In genomic region chr11:69994401-69995090, GRCm38 (mm10) we compare ENCODE assay signal across 8 mouse cellular contexts. TPM values are rescaled to one million over a fixed set of nuclear protein-coding genes. Genes with fewer than 3 reads are reported as not detected.
DNase-seq lines count a peak whose midpoint lies in the region; ATAC-seq and TF ChIP-seq lines count a peak whose summit lies in the region.

No protein-coding gene starts in this region.

- H3K36me3 ChIP-seq in heart, adult 2 months (ENCODE audit: control insufficient read depth, insufficient read depth, low read length), result peaks cover 18% of the 10 kb centered on the region
- H3K36me3 ChIP-seq in lung, postnatal 0 days (ENCODE audit: insufficient read depth, low read length), result peaks cover 20% of the 10 kb centered on the region; the same call in 1 of the 2 replicates
- peaks cover 50% of the 10 kb centered on the region for H3K36me3 ChIP-seq in limb, embryonic 10.5 days
- H3K36me3 ChIP-seq in neural tube, embryonic 15.5 days, result peaks cover 39% of the 10 kb centered on the region

- peak overlapping the region; percentile 97; the same call in 1 of the 2 replicates for H3K27ac ChIP-seq in heart, adult 2 months
- H3K27ac ChIP-seq in lung, postnatal 0 days (ENCODE audit: low read length), result peak overlapping the region; percentile 10
- no peak overlapping the region for H3K27ac ChIP-seq in limb, embryonic 10.5 days
- peak overlapping the region; percentile 33; the same call in 1 of the 2 replicates for H3K27ac ChIP-seq in neural tube, embryonic 15.5 days (replicated peaks)

- intact Hi-C loops in heart, adult 2 months (cut with DNase I), result loop anchor here (2.0 to 10.0 kb wide), 3 partner anchors 14 to 580 kb away; partner anchors contain the start of genes Ctdnep1, Eif5a and Kdm6b
- intact Hi-C loops in heart, postnatal 14 days (cut with DNase I), result loop anchor here (10.0 kb wide), 1 partner anchor 660 kb away; the partner anchor contains the start of genes Eno3 and Pfn1

- H3K4me2 ChIP-seq in lung, postnatal 0 days (replicated peaks; ENCODE audit: low read depth, low read length), result peak overlapping the region; percentile 68; the same call in 1 of the 2 replicates
- peak overlapping the region; percentile 73 for H3K4me2 ChIP-seq in neural tube, embryonic 15.5 days

- WGBS in heart, adult 2 months, result 85% methylated on average over 11 of the region's 11 CpGs
- 84% methylated on average over 11 of the region's 11 CpGs for WGBS in lung, postnatal 0 days
- 87% methylated on average over 11 of the region's 11 CpGs for WGBS in limb, embryonic 10.5 days
- WGBS in neural tube, embryonic 15.5 days, result 89% methylated on average over 11 of the region's 11 CpGs

- H3K27me3 ChIP-seq in heart, adult 2 months (ENCODE audit: control insufficient read depth, insufficient read depth, low read length), result no peaks in the 10 kb centered on the region
- no peaks in the 10 kb centered on the region for H3K27me3 ChIP-seq in lung, postnatal 0 days (replicated peaks; ENCODE audit: insufficient read depth, low read length)
- no peaks in the 10 kb centered on the region for H3K27me3 ChIP-seq in limb, embryonic 10.5 days (ENCODE audit: low read depth, poor library complexity, severe bottlenecking)
- H3K27me3 ChIP-seq in neural tube, embryonic 15.5 days (replicated peaks), result no peaks in the 10 kb centered on the region

- H3K4me3 ChIP-seq in heart, adult 2 months, result no peak overlapping the region
- H3K4me3 ChIP-seq in lung, postnatal 0 days (ENCODE audit: low read depth, low read length), result peak overlapping the region; percentile 87; the same call in 1 of the 2 replicates
- peak overlapping the region; percentile 98 for H3K4me3 ChIP-seq in limb, embryonic 10.5 days
- peak overlapping the region; percentile 89; the same call in 1 of the 2 replicates for H3K4me3 ChIP-seq in neural tube, embryonic 15.5 days (replicated peaks)

- no peak for TF ChIP-seq EP300 in heart, adult 2 months (IDR thresholded peaks at IDR 0.05; ENCODE audit: insufficient read depth, low read depth, low read length)
- no peak for TF ChIP-seq EP300 in lung, postnatal 0 days (IDR thresholded peaks at IDR 0.05)

- H3K79me2 ChIP-seq in heart, adult 2 months (replicated peaks; ENCODE audit: control insufficient read depth, insufficient read depth, low read length), result peaks cover 1% of the 10 kb centered on the region

- TF ChIP-seq CTCF in heart, adult 2 months (IDR thresholded peaks at IDR 0.05), result no peak
- peak; percentile 42 for TF ChIP-seq CTCF in lung, postnatal 0 days (IDR thresholded peaks at IDR 0.05)

- no peak overlapping the region for H3K9ac ChIP-seq in heart, adult 2 months (ENCODE audit: low read depth, low read length)
- no peak overlapping the region for H3K9ac ChIP-seq in lung, postnatal 0 days (replicated peaks; ENCODE audit: low read depth)
- H3K9ac ChIP-seq in neural tube, embryonic 15.5 days (replicated peaks), result no peak overlapping the region

- H3K4me1 ChIP-seq in heart, adult 2 months (ENCODE audit: control insufficient read depth, insufficient read depth, low read length), result peaks cover 5% of the 10 kb centered on the region
- H3K4me1 ChIP-seq in lung, postnatal 0 days (ENCODE audit: insufficient read depth, low read depth, low read length), result peaks cover 9% of the 10 kb centered on the region; the same call in 1 of the 2 replicates
- peaks cover 42% of the 10 kb centered on the region for H3K4me1 ChIP-seq in limb, embryonic 10.5 days
- H3K4me1 ChIP-seq in neural tube, embryonic 15.5 days, result peaks cover 45% of the 10 kb centered on the region

- ATAC-seq in lung, postnatal 0 days, result no peak
- ATAC-seq in neural tube, embryonic 15.5 days (ENCODE audit: low FRiP score), result no peak

- H3K9me3 ChIP-seq in lung, postnatal 0 days (ENCODE audit: low read length), result no peaks in the 10 kb centered on the region
- no peaks in the 10 kb centered on the region for H3K9me3 ChIP-seq in limb, embryonic 10.5 days (replicated peaks)
- no peaks in the 10 kb centered on the region for H3K9me3 ChIP-seq in neural tube, embryonic 15.5 days (replicated peaks)

- TF ChIP-seq POLR2A in heart, adult 2 months (IDR thresholded peaks at IDR 0.05; ENCODE audit: insufficient read depth, low read depth, low read length), result no peak

- DNase-seq in heart, adult 2 months, result no peak
- DNase-seq in heart, postnatal 14 days, result no peak
- DNase-seq in lung, postnatal 0 days (ENCODE audit: low spot score), result peak; percentile 7
- no peak for DNase-seq in lung, postnatal 25 days (ENCODE audit: low spot score)
- no peak for DNase-seq in limb, embryonic 10.5 days (ENCODE audit: low spot score)
- no peak for DNase-seq in urinary bladder, adult 18-20 months (ENCODE audit: low spot score in 2 of 2)
- DNase-seq in spleen, postnatal 36 days (ENCODE audit: low spot score in 2 of 2), result no peak

RNA-seq across cellular contexts. Expression of gene Phf23, which starts 1.0 kb away (rescaled TPM):
- total RNA-seq in heart, adult 2 months (2021), result 10 to 100 TPM; 18.1 to 22.8 TPM
- 11.5 and 17.6 TPM in 2 replicates for polyA plus RNA-seq in heart, adult 2 months (2012; rRNA removed)
- total RNA-seq in heart, postnatal 14 days (2021), result 10 to 100 TPM; 27.4 to 31.5 TPM
- 57.5 and 61.3 TPM in 2 replicates for polyA plus RNA-seq in lung, postnatal 0 days (2015; fragmentation: Nextera tagmentation; extraction: Ambion mirVana)
- 101 and 106 TPM in 2 replicates for polyA plus RNA-seq in limb, embryonic 10.5 days (2016; fragmentation: Nextera tagmentation; extraction: Ambion mirVana)
- polyA plus RNA-seq in neural tube, embryonic 15.5 days (2015; fragmentation: Nextera tagmentation; extraction: Ambion mirVana), result 53.5 and 57.8 TPM in 2 replicates

RNA-seq across cellular contexts. Expression of gene Gabarap, which starts 3.6 kb away (rescaled TPM):
- total RNA-seq in heart, adult 2 months (2021), result 100 to 1,000 TPM; 284 to 340 TPM
- polyA plus RNA-seq in heart, adult 2 months (2012; rRNA removed), result 469 and 750 TPM in 2 replicates
- 100 to 1,000 TPM; 249 to 257 TPM for total RNA-seq in heart, postnatal 14 days (2021)
- 624 and 645 TPM in 2 replicates for polyA plus RNA-seq in lung, postnatal 0 days (2015; fragmentation: Nextera tagmentation; extraction: Ambion mirVana)
- polyA plus RNA-seq in limb, embryonic 10.5 days (2016; fragmentation: Nextera tagmentation; extraction: Ambion mirVana), result 280 and 332 TPM in 2 replicates
- polyA plus RNA-seq in neural tube, embryonic 15.5 days (2015; fragmentation: Nextera tagmentation; extraction: Ambion mirVana), result 549 and 565 TPM in 2 replicates

RNA-seq across cellular contexts. Expression of gene Dvl2, which starts 5.8 kb away (rescaled TPM):
- total RNA-seq in heart, adult 2 months (2021), result 1 to 10 TPM; 4.1 to 4.9 TPM
- polyA plus RNA-seq in heart, adult 2 months (2012; rRNA removed), result 6.1 and 7.4 TPM in 2 replicates
- 1 to 10 TPM; 7.2 to 9.2 TPM for total RNA-seq in heart, postnatal 14 days (2021)
- 14.6 and 15.1 TPM in 2 replicates for polyA plus RNA-seq in lung, postnatal 0 days (2015; fragmentation: Nextera tagmentation; extraction: Ambion mirVana)
- 65.2 and 70.6 TPM in 2 replicates for polyA plus RNA-seq in limb, embryonic 10.5 days (2016; fragmentation: Nextera tagmentation; extraction: Ambion mirVana)
- polyA plus RNA-seq in neural tube, embryonic 15.5 days (2015; fragmentation: Nextera tagmentation; extraction: Ambion mirVana), result 22.6 and 25.1 TPM in 2 replicates

RNA-seq across cellular contexts. Expression of gene Elp5, which starts 12.2 kb away (rescaled TPM):
- 10 to 100 TPM; 39.0 to 42.2 TPM for total RNA-seq in heart, adult 2 months (2021)
- 61.6 and 78.5 TPM in 2 replicates for polyA plus RNA-seq in heart, adult 2 months (2012; rRNA removed)
- 10 to 100 TPM; 52.4 to 59.0 TPM for total RNA-seq in heart, postnatal 14 days (2021)
- 65.9 and 72.1 TPM in 2 replicates for polyA plus RNA-seq in lung, postnatal 0 days (2015; fragmentation: Nextera tagmentation; extraction: Ambion mirVana)
- 154 and 176 TPM in 2 replicates for polyA plus RNA-seq in limb, embryonic 10.5 days (2016; fragmentation: Nextera tagmentation; extraction: Ambion mirVana)
- polyA plus RNA-seq in neural tube, embryonic 15.5 days (2015; fragmentation: Nextera tagmentation; extraction: Ambion mirVana), result 159 and 167 TPM in 2 replicates

RNA-seq across cellular contexts. Expression of gene Ctdnep1, which starts 13.6 kb away (rescaled TPM):
- 100 to 1,000 TPM; 143 to 144 TPM for total RNA-seq in heart, adult 2 months (2021)
- 138 and 190 TPM in 2 replicates for polyA plus RNA-seq in heart, adult 2 months (2012; rRNA removed)
- total RNA-seq in heart, postnatal 14 days (2021), result 100 to 1,000 TPM; 143 to 147 TPM
- 23.7 and 24.7 TPM in 2 replicates for polyA plus RNA-seq in lung, postnatal 0 days (2015; fragmentation: Nextera tagmentation; extraction: Ambion mirVana)
- polyA plus RNA-seq in limb, embryonic 10.5 days (2016; fragmentation: Nextera tagmentation; extraction: Ambion mirVana), result 22.2 and 24.8 TPM in 2 replicates
- 23.6 and 27.2 TPM in 2 replicates for polyA plus RNA-seq in neural tube, embryonic 15.5 days (2015; fragmentation: Nextera tagmentation; extraction: Ambion mirVana)
